Mouse (Mus musculus) lung, embryonic 15.5 days (tissue): Measurements from ENCODE around the gene Cyb5r1. TPM values are rescaled to one million over a fixed set of nuclear protein-coding genes. Genes with fewer than 3 reads are reported as not detected.

Source experiments
- ATAC-seq: fragments of 200-750 bp; cut with Nextera tagmentation; 2 replicates; pipeline ENCODE4 v1.8.0; 2017; ENCODE audit warnings: moderate number of reproducible peaks, borderline replicate concordance; ENCODE audit not compliant: low FRiP score, low TSS enrichment; ENCODE audit errors: extremely low read depth
- H3K27ac ChIP-seq: fragments of 300-500 bp; sonication (generic); 2 replicates; pipeline ENCODE4 v1.5.1; 2015; ENCODE audit warnings: moderate library complexity, mild to moderate bottlenecking, inconsistent platforms
- H3K27me3 ChIP-seq: fragments of 300-500 bp; sonication (generic); 2 replicates; pipeline ENCODE4 v1.6.1; 2015; ENCODE audit warnings: inconsistent platforms
- H3K36me3 ChIP-seq: fragments of 300-500 bp; sonication (generic); 2 replicates; pipeline ENCODE4 v1.6.1; 2015; ENCODE audit warnings: inconsistent platforms
- H3K4me1 ChIP-seq: fragments of 300-500 bp; sonication (generic); 2 replicates; pipeline ENCODE4 v1.6.1; 2015; ENCODE audit warnings: inconsistent platforms
- H3K4me2 ChIP-seq: fragments of 300-500 bp; sonication (generic); 2 replicates; pipeline ENCODE4 v1.6.1; 2015; ENCODE audit warnings: inconsistent platforms, mild to moderate bottlenecking, moderate library complexity
- H3K4me3 ChIP-seq: fragments of 300-500 bp; sonication (generic); 2 replicates; pipeline ENCODE4 v1.5.1; 2015; ENCODE audit warnings: mild to moderate bottlenecking, inconsistent platforms
- H3K9ac ChIP-seq: fragments of 300-500 bp; sonication (generic); 2 replicates; pipeline ENCODE4 v1.6.1; 2015; ENCODE audit warnings: inconsistent platforms
- H3K9me3 ChIP-seq: fragments of 300-500 bp; sonication (generic); 2 replicates; pipeline ENCODE4 v1.6.1; 2016; ENCODE audit warnings: inconsistent platforms
- WGBS: fragments of 180-500 bp; shearing (Covaris S2); methylation state at CpG from one replicate; pipeline ENCODE4 v1.1.7; 2015; 5-methylcytosine and 5-hydroxymethylcytosine counted together
- polyA plus RNA-seq: library from polyadenylated mRNA; unstranded; fragments of >200 nt; fragmentation: Nextera tagmentation; extraction: Ambion mirVana; gene quantifications from 2 replicates; pipeline ENCODE4 v1.2.1, GENCODE M21; 2015

The Cyb5r1 gene
- polyA plus RNA-seq, 1 experiment from 2014 or later = 42.9 TPM

GRCm38 (mm10) chr1:134384581-134384980 is 20.8 kb upstream of the Cyb5r1 start:
- no peak overlapping the region for H3K9ac ChIP-seq
- no peak overlapping the region for H3K4me2 ChIP-seq
- no peak overlapping the region for H3K27ac ChIP-seq
- no peaks in the 10 kb centered on the region for H3K27me3 ChIP-seq
- H3K36me3 ChIP-seq = no peaks in the 10 kb centered on the region
- no peak overlapping the region for H3K4me3 ChIP-seq
- H3K9me3 ChIP-seq = no peaks in the 10 kb centered on the region
- WGBS = 88% methylated on average over 4 of the region's 4 CpGs
- H3K4me1 ChIP-seq = peaks cover 13% of the 10 kb centered on the region
- no peak for ATAC-seq

GRCm38 (mm10) chr1:134385176-134385575 is 20.2 kb upstream of the Cyb5r1 start:
- Histone ChIP-seq H3K4me1 (peaks cover 13% of the 10 kb centered on the region), H3K27me3 (no peaks in the 10 kb centered on the region), H3K4me2 (no peak overlapping the region), H3K27ac (no peak overlapping the region), H3K9ac (no peak overlapping the region), H3K36me3 (no peaks in the 10 kb centered on the region), H3K9me3 (no peaks in the 10 kb centered on the region), H3K4me3 (no peak overlapping the region)
- ATAC-seq = no peak

GRCm38 (mm10) chr1:134385666-134386065 is 19.7 kb upstream of the Cyb5r1 start, which contains the start of gene 4933406M09Rik:
TSS of gene 4933406M09Rik (plus strand) at chr1:134385940.
- no peak within 1 kb of the TSS for H3K27ac ChIP-seq
- H3K36me3 ChIP-seq = no peaks in the 10 kb centered on the region
- peaks cover 13% of the 10 kb centered on the region for H3K4me1 ChIP-seq
- H3K4me3 ChIP-seq = no peak within 1 kb of the TSS
- no peak within 1 kb of the TSS for H3K9ac ChIP-seq
- no peaks in the 10 kb centered on the region for H3K9me3 ChIP-seq
- no peak within 1 kb of the TSS for H3K4me2 ChIP-seq
- no peaks in the 10 kb centered on the region for H3K27me3 ChIP-seq
- 83% methylated on average over 1 of the region's 1 CpGs for WGBS
- ATAC-seq = no peak

- Histone ChIP-seq H3K27ac (no peak overlapping the region), H3K9ac (no peak overlapping the region), H3K9me3 (no peaks in the 10 kb centered on the region), H3K4me1 (no peaks in the 10 kb centered on the region), H3K36me3 (no peaks in the 10 kb centered on the region), H3K4me3 (no peak overlapping the region), H3K27me3 (no peaks in the 10 kb centered on the region), H3K4me2 (no peak overlapping the region)
- ATAC-seq = no peak
- WGBS = 38% methylated on average over 5 of the region's 5 CpGs
Observed at GRCm38 (mm10) chr1:134393827-134394226, 11.5 kb upstream of the Cyb5r1 start.

- no peak overlapping the region for H3K4me3 ChIP-seq
- 86% methylated on average over 12 of the region's 12 CpGs for WGBS
- no peaks in the 10 kb centered on the region for H3K36me3 ChIP-seq
- H3K9ac ChIP-seq = no peak overlapping the region
- no peak overlapping the region for H3K27ac ChIP-seq
- H3K9me3 ChIP-seq = no peaks in the 10 kb centered on the region
- no peaks in the 10 kb centered on the region for H3K4me1 ChIP-seq
- no peaks in the 10 kb centered on the region for H3K27me3 ChIP-seq
- no peak overlapping the region for H3K4me2 ChIP-seq
- ATAC-seq = no peak
Observed at GRCm38 (mm10) chr1:134398210-134398609, 7.1 kb upstream of the Cyb5r1 start.

GRCm38 (mm10) chr1:134399735-134400134 is 5.6 kb upstream of the Cyb5r1 start:
- H3K9me3 ChIP-seq = no peaks in the 10 kb centered on the region
- no peaks in the 10 kb centered on the region for H3K4me1 ChIP-seq
- no peak for ATAC-seq
- H3K4me3 ChIP-seq = no peak overlapping the region
- no peak overlapping the region for H3K4me2 ChIP-seq
- WGBS = 62% methylated on average over 5 of the region's 5 CpGs
- H3K9ac ChIP-seq = no peak overlapping the region
- H3K27ac ChIP-seq = no peak overlapping the region
- no peaks in the 10 kb centered on the region for H3K27me3 ChIP-seq
- no peaks in the 10 kb centered on the region for H3K36me3 ChIP-seq

GRCm38 (mm10) chr1:134406414-134406771 is 1.0 kb downstream of the Cyb5r1 start:
- peak overlapping the region; percentile 65 for H3K27ac ChIP-seq
- H3K4me1 ChIP-seq = peaks cover 7% of the 10 kb centered on the region
- H3K4me3 ChIP-seq = peak overlapping the region; percentile 52
- peaks cover 37% of the 10 kb centered on the region for H3K36me3 ChIP-seq
- no peaks in the 10 kb centered on the region for H3K27me3 ChIP-seq
- peak overlapping the region; percentile 76 for H3K4me2 ChIP-seq
- H3K9ac ChIP-seq = peak overlapping the region; percentile 54
- ATAC-seq = 0 out of 2 replicates have a peak, but pooled peaks have one; percentile 4
- 18% methylated on average over 8 of the region's 8 CpGs for WGBS
- no peaks in the 10 kb centered on the region for H3K9me3 ChIP-seq

- ATAC-seq = no peak
- no peak overlapping the region for H3K27ac ChIP-seq
- peaks cover 7% of the 10 kb centered on the region for H3K4me1 ChIP-seq
- H3K4me3 ChIP-seq = no peak overlapping the region
- H3K9ac ChIP-seq = no peak overlapping the region
- H3K9me3 ChIP-seq = no peaks in the 10 kb centered on the region
- no peak overlapping the region for H3K4me2 ChIP-seq
- no peaks in the 10 kb centered on the region for H3K27me3 ChIP-seq
- H3K36me3 ChIP-seq = peaks cover 45% of the 10 kb centered on the region
- WGBS = 83% methylated on average over 8 of the region's 8 CpGs
Observed at GRCm38 (mm10) chr1:134408080-134408479, 2.7 kb downstream of the Cyb5r1 start.

GRCm38 (mm10) chr1:134411706-134412629 is 6.6 kb downstream of the Cyb5r1 start:
- peaks cover 45% of the 10 kb centered on the region for H3K36me3 ChIP-seq
- no peaks in the 10 kb centered on the region for H3K27me3 ChIP-seq
- 92% methylated on average over 9 of the region's 9 CpGs for whole genome bisulfite sequencing
- no peak overlapping the region for H3K4me2 ChIP-seq
- H3K9me3 ChIP-seq = no peaks in the 10 kb centered on the region
- no peak overlapping the region for H3K9ac ChIP-seq
- no peak overlapping the region for H3K4me3 ChIP-seq
- H3K27ac ChIP-seq = no peak overlapping the region
- peaks cover 17% of the 10 kb centered on the region for H3K4me1 ChIP-seq
- no peak for ATAC-seq

GRCm38 (mm10) chr1:134414038-134414437 is 8.7 kb downstream of the Cyb5r1 start:
- 22% methylated on average over 2 of the region's 2 CpGs for WGBS

GRCm38 (mm10) chr1:134414501-134415167 is 9.3 kb downstream of the Cyb5r1 start:
- H3K9me3 ChIP-seq = no peaks in the 10 kb centered on the region
- H3K4me3 ChIP-seq = peak overlapping the region; percentile 81
- peak overlapping the region; percentile 20 for H3K9ac ChIP-seq
- peaks cover 40% of the 10 kb centered on the region for H3K4me1 ChIP-seq
- WGBS = 11% methylated on average over 11 of the region's 11 CpGs
- peak; percentile 19 for ATAC-seq
- H3K36me3 ChIP-seq = peaks cover 23% of the 10 kb centered on the region; the same call in 1 of the 2 replicates
- H3K4me2 ChIP-seq = peak overlapping the region; percentile 67
- peak overlapping the region; percentile 92 for H3K27ac ChIP-seq
- H3K27me3 ChIP-seq = no peaks in the 10 kb centered on the region

More at GRCm38 (mm10) chr1:134414038-134414437, 8.7 kb downstream of the Cyb5r1 start:
- no peak overlapping the region for H3K9ac ChIP-seq
- peaks cover 29% of the 10 kb centered on the region for H3K36me3 ChIP-seq
- no peak overlapping the region for H3K4me3 ChIP-seq
- H3K4me1 ChIP-seq = peaks cover 34% of the 10 kb centered on the region
- peak overlapping the region; percentile 92 for H3K27ac ChIP-seq
- H3K27me3 ChIP-seq = no peaks in the 10 kb centered on the region
- peak overlapping the region; percentile 67 for H3K4me2 ChIP-seq
- ATAC-seq = no peak
- H3K9me3 ChIP-seq = no peaks in the 10 kb centered on the region
